Mouse (Mus musculus) heart, adult 2 months (tissue): ENCODE results near the gene L1td1. TPM values are rescaled to one million over a fixed set of nuclear protein-coding genes. Genes with fewer than 3 reads are reported as not detected.
A peak's percentile ranks its signal among the peaks of the same experiment; 100 is the strongest.

Source experiments
- DNase-seq, 2 experiments: peaks; one replicate each; pipeline ENCODE4 v3.0.0; 2021
- H3K27ac ChIP-seq: fragments of 200-600 bp; 2 replicates; pipeline ENCODE4 v1.8.1; 2022
- H3K27me3 ChIP-seq: fragments of 200-500 bp; 2 replicates; pipeline ENCODE4 v1.6.1; 2012; ENCODE audit warnings: mild to moderate bottlenecking, low read length, inconsistent platforms, mixed read lengths; ENCODE audit not compliant: control insufficient read depth, insufficient read depth
- H3K36me3 ChIP-seq: fragments of 200-500 bp; 2 replicates; pipeline ENCODE4 v1.6.1; 2012; ENCODE audit warnings: low read length, inconsistent platforms; ENCODE audit not compliant: control insufficient read depth, insufficient read depth
- H3K4me1 ChIP-seq: fragments of 200-500 bp; 2 replicates; pipeline ENCODE4 v1.6.1; 2011; ENCODE audit warnings: low read length; ENCODE audit not compliant: control insufficient read depth, insufficient read depth
- H3K4me3 ChIP-seq: fragments of 200-600 bp; 2 replicates; pipeline ENCODE4 v1.8.1; 2022
- H3K79me2 ChIP-seq: fragments of 200-500 bp; replicated peaks from 2 replicates; pipeline ENCODE4 v1.6.1; 2012; ENCODE audit warnings: mild to moderate bottlenecking, inconsistent platforms, low read length, moderate library complexity, mixed read lengths; ENCODE audit not compliant: control insufficient read depth, insufficient read depth
- H3K9ac ChIP-seq: fragments of 200-500 bp; 2 replicates; pipeline ENCODE4 v1.6.1; 2012; ENCODE audit warnings: low read depth, mild to moderate bottlenecking, control low read depth, inconsistent platforms, low read length, mixed read lengths
- CTCF ChIP-seq: fragments of 200-600 bp; IDR thresholded peaks from 2 replicates; pipeline ENCODE4 v1.8.1; 2022; ENCODE audit warnings: antibody characterized with exemption, mild to moderate bottlenecking, moderate library complexity
- EP300 ChIP-seq: fragments of 200-500 bp; IDR thresholded peaks from 2 replicates; pipeline ENCODE4 v1.6.1; 2011; ENCODE audit warnings: low read depth, low read length, control low read depth; ENCODE audit not compliant: insufficient read depth
- POLR2A ChIP-seq: fragments of 200-500 bp; IDR thresholded peaks from 2 replicates; pipeline ENCODE4 v1.6.1; 2011; ENCODE audit warnings: mild to moderate bottlenecking, low read depth, low read length, control low read depth; ENCODE audit not compliant: insufficient read depth
- WGBS: fragments of 180-500 bp; shearing (Covaris S2); methylation state at CpG from one replicate; pipeline ENCODE4 v1.1.7; 2018; 5-methylcytosine and 5-hydroxymethylcytosine counted together
- intact Hi-C: fragments of 180-260 bp; cut with DNase I; formaldehyde crosslinking; loops from one replicate; pipeline ENCODE4 v1.15.1; 2025
- polyA plus RNA-seq: library from polyadenylated mRNA; depleted of rRNA; stranded (reverse); fragments of >200 nt; gene quantifications from 2 replicates; pipeline ENCODE4 v1.2.3, GENCODE M21; 2012
- total RNA-seq, 2 experiments: library from RNA; stranded (reverse); gene quantifications; 2 replicates each; pipeline ENCODE4 v1.2.3; 2021

Gene L1td1
- total and polyA plus RNA-seq, 3 experiments = 0.20 TPM; not detected in 2

- H3K9ac ChIP-seq = no peak overlapping the region
- intact Hi-C loops = no loop called here
- TF ChIP-seq EP300 (no peak), POLR2A (no peak), CTCF (no peak)
- H3K27ac ChIP-seq = no peak overlapping the region
- WGBS = 9% methylated on average over 10 of the region's 10 CpGs
- no peaks in the 10 kb centered on the region for H3K79me2 ChIP-seq
- no peaks in the 10 kb centered on the region; the same call in 1 of the 2 replicates for H3K27me3 ChIP-seq
- no peak overlapping the region for H3K4me3 ChIP-seq
- no peaks in the 10 kb centered on the region for H3K36me3 ChIP-seq
- no peak for DNase-seq
- H3K4me1 ChIP-seq = peaks cover 2% of the 10 kb centered on the region; the same call in 1 of the 2 replicates
Measured at GRCm38 (mm10) chr4:98727959-98728347, 1.4 kb downstream of the L1td1 start.

GRCm38 (mm10) chr4:98728716-98729115 lies 2.2 kb downstream of the L1td1 start:
- Histone ChIP-seq H3K27me3 (no peaks in the 10 kb centered on the region; the same call in 1 of the 2 replicates), H3K4me3 (no peak overlapping the region), H3K79me2 (no peaks in the 10 kb centered on the region), H3K27ac (no peak overlapping the region), H3K4me1 (peaks cover 2% of the 10 kb centered on the region; the same call in 1 of the 2 replicates), H3K36me3 (no peaks in the 10 kb centered on the region), H3K9ac (no peak overlapping the region)
- 59% methylated on average over 7 of the region's 7 CpGs for WGBS
- intact Hi-C loops = no loop called here
- TF ChIP-seq CTCF (no peak), POLR2A (no peak), EP300 (no peak)
- no peak for DNase-seq

- Histone ChIP-seq H3K27ac (no peak overlapping the region), H3K4me3 (no peak overlapping the region), H3K36me3 (no peaks in the 10 kb centered on the region), H3K27me3 (no peaks in the 10 kb centered on the region), H3K9ac (no peak overlapping the region), H3K4me1 (no peaks in the 10 kb centered on the region), H3K79me2 (no peaks in the 10 kb centered on the region)
- no peak for DNase-seq
- TF ChIP-seq POLR2A (no peak), CTCF (no peak), EP300 (no peak)
- WGBS = 94% methylated on average over 16 of the region's 16 CpGs
- intact Hi-C loops = no loop called here
Measured at GRCm38 (mm10) chr4:98733660-98734059, 7.1 kb downstream of the L1td1 start.

GRCm38 (mm10) chr4:98739753-98740152 lies 13.2 kb downstream of the L1td1 start:
- no peaks in the 10 kb centered on the region for H3K36me3 ChIP-seq
- no peaks in the 10 kb centered on the region for H3K27me3 ChIP-seq
- no peak overlapping the region for H3K9ac ChIP-seq
- 29% methylated on average over 2 of the region's 2 CpGs for WGBS
- no peaks in the 10 kb centered on the region for H3K4me1 ChIP-seq
- H3K79me2 ChIP-seq = no peaks in the 10 kb centered on the region
- no peak for DNase-seq
- no peak overlapping the region for H3K4me3 ChIP-seq
- H3K27ac ChIP-seq = no peak overlapping the region
- intact Hi-C loops = loop anchor here (1.0 to 5.0 kb wide), 2 partner anchors 148 to 443 kb away; no protein-coding TSS in a partner anchor
- TF ChIP-seq POLR2A (no peak), CTCF (peak; percentile 74)

GRCm38 (mm10) chr4:98743209-98743905 lies 16.8 kb downstream of the L1td1 start:
- H3K27ac ChIP-seq = no peak overlapping the region
- no peak overlapping the region for H3K9ac ChIP-seq
- no peaks in the 10 kb centered on the region for H3K36me3 ChIP-seq
- H3K4me1 ChIP-seq = no peaks in the 10 kb centered on the region
- intact Hi-C loops = loop anchor here (5.0 kb wide), 1 partner anchor 439 kb away; no protein-coding TSS in a partner anchor
- WGBS = 50% methylated on average over 3 of the region's 3 CpGs
- H3K79me2 ChIP-seq = no peaks in the 10 kb centered on the region
- H3K4me3 ChIP-seq = no peak overlapping the region
- no peak for DNase-seq
- TF ChIP-seq CTCF (no peak), POLR2A (no peak), EP300 (no peak)
- no peaks in the 10 kb centered on the region for H3K27me3 ChIP-seq

- Histone ChIP-seq H3K36me3 (no peaks in the 10 kb centered on the region), H3K79me2 (no peaks in the 10 kb centered on the region), H3K4me3 (no peak overlapping the region), H3K27me3 (no peaks in the 10 kb centered on the region), H3K9ac (no peak overlapping the region), H3K4me1 (no peaks in the 10 kb centered on the region), H3K27ac (no peak overlapping the region)
- 43% methylated on average over 7 of the region's 7 CpGs for WGBS
- no peak for DNase-seq
- no peak for TF ChIP-seq CTCF
- TF ChIP-seq EP300 = no peak
- intact Hi-C loops = loop anchor here (5.0 kb wide), 1 partner anchor 438 kb away; no protein-coding TSS in a partner anchor
Measured at GRCm38 (mm10) chr4:98743906-98744210, 17.3 kb downstream of the L1td1 start.
